Comparison of ENCODE assay signal across 9 mouse cellular contexts in genomic region chr12:15507576-15507975, GRCm38 (mm10).
DNase-seq lines count a peak whose midpoint lies in the region; TF ChIP-seq lines count a peak whose summit lies in the region.
"Had no signal": no experiment of that assay in that cellular context is flagged by ENCODE, and none has a peak within 500 bp of the region (broad histone marks: within the 10 kb centered on the region; RNA-seq: fewer than 3 reads in every experiment).

No protein-coding gene starts in this region.

- no peaks in the 10 kb centered on the region for H3K36me3 ChIP-seq in forebrain, embryonic 10.5 days (replicated peaks)
- H3K36me3 ChIP-seq: heart, embryonic 15.5 days had no signal

- no peak for DNase-seq in gastrocnemius, adult 2 months
- no peak for DNase-seq in gastrocnemius, postnatal 14 days
- DNase-seq in A20 (ENCODE audit: low read depth, low spot score), result peak; percentile 48
- DNase-seq in brain, embryonic 14.5 days (ENCODE audit: low read depth), result peak; percentile 87
- peak in 1 of 2 experiments; percentile 30 for DNase-seq in left cerebral cortex, adult 2 months (ENCODE audit: extremely low spot score in 1 of 2, low spot score in 2 of 2)
- no peak for DNase-seq in spleen, postnatal 10 days (ENCODE audit: low spot score in 2 of 2)
- no peak for DNase-seq in c-Kit-positive CD71-positive TER-119-positive erythroid progenitor cells, embryonic 14.5 days (ENCODE audit: low spot score)
- DNase-seq in forebrain, embryonic 10.5 days (ENCODE audit: extremely low spot score, low spot score), result no peak

- no peak overlapping the region for H3K27ac ChIP-seq in gastrocnemius, adult 2 months
- no peak overlapping the region for H3K27ac ChIP-seq in left cerebral cortex, adult 2 months
- H3K27ac ChIP-seq in forebrain, embryonic 10.5 days, result no peak overlapping the region
- H3K27ac ChIP-seq: heart, embryonic 15.5 days had no signal

- H3K4me1 ChIP-seq in forebrain, embryonic 10.5 days, result no peaks in the 10 kb centered on the region
- H3K4me1 ChIP-seq: heart, embryonic 15.5 days had no signal

- intact Hi-C loops in gastrocnemius, adult 2 months (cut with DNase I), result no loop called here
- intact Hi-C loops in gastrocnemius, postnatal 14 days (cut with DNase I; ENCODE audit: low total_unique reads), result no loop called here
- intact Hi-C loops in left cerebral cortex, adult 2 months (cut with DNase I), result loop anchor here (10.0 kb wide), 3 partner anchors 1353 to 1803 kb away; partner anchors contain the start of gene Fam84a

- TF ChIP-seq POLR2A in brain, embryonic 14.5 days (IDR thresholded peaks at IDR 0.05; ENCODE audit: borderline replicate concordance, extremely low read depth, insufficient read depth, insufficient read length, poor library complexity, severe bottlenecking), result no peak

- H3K4me3 ChIP-seq in gastrocnemius, adult 2 months, result no peak overlapping the region
- H3K4me3 ChIP-seq in left cerebral cortex, adult 2 months, result no peak overlapping the region
- no peak overlapping the region for H3K4me3 ChIP-seq in forebrain, embryonic 10.5 days
- H3K4me3 ChIP-seq: heart, embryonic 15.5 days had no signal

- H3K9me3 ChIP-seq in forebrain, embryonic 10.5 days, result no peaks in the 10 kb centered on the region
- H3K9me3 ChIP-seq: heart, embryonic 15.5 days had no signal

- 28% methylated on average over 7 of the region's 7 CpGs for WGBS in forebrain, embryonic 10.5 days

- no peaks in the 10 kb centered on the region for H3K27me3 ChIP-seq in forebrain, embryonic 10.5 days (ENCODE audit: poor library complexity, severe bottlenecking)
- H3K27me3 ChIP-seq: heart, embryonic 15.5 days had no signal

- TF ChIP-seq CTCF in gastrocnemius, adult 2 months (IDR thresholded peaks at IDR 0.05), result peak; percentile 29; the same call in 1 of the 2 replicates
- peak; percentile 64; the same call in 1 of the 2 replicates for TF ChIP-seq CTCF in brain, embryonic 14.5 days (IDR thresholded peaks at IDR 0.05; ENCODE audit: borderline replicate concordance, extremely low read depth, insufficient read depth, insufficient read length)
- peak; percentile 73 for TF ChIP-seq CTCF in left cerebral cortex, adult 2 months (IDR thresholded peaks at IDR 0.05)

Comparison
In these comparisons a context has a peak if more than half of its experiments do, and no peak if none do; other contexts are left out.
1. DNase-seq: peak in A20 (single experiment) and brain, embryonic 14.5 days (single experiment); none in gastrocnemius, adult 2 months (single experiment), gastrocnemius, postnatal 14 days (single experiment), spleen, postnatal 10 days (0 of 2), c-Kit-positive CD71-positive TER-119-positive erythroid progenitor cells, embryonic 14.5 days (single experiment) and forebrain, embryonic 10.5 days (single experiment).
2. Peak in every context shown above with its lines, with median percentiles within 50 percentile points of each other: CTCF ChIP-seq.